8 mouse cellular contexts compared by ENCODE assay signal in genomic region chr2:92024274-92024672, GRCm38 (mm10). TPM values are rescaled to one million over a fixed set of nuclear protein-coding genes. Genes with fewer than 3 reads are reported as not detected.
DNase-seq lines count a peak whose midpoint lies in the region; ATAC-seq and TF ChIP-seq lines count a peak whose summit lies in the region.

Gene Creb3l1, minus strand, starts transcription at chr2:92024502.

- DNase-seq in left cerebral cortex, postnatal 14 days (ENCODE audit: low spot score in 2 of 2), result peak; percentile 51 to 56
- no peak for DNase-seq in left cerebral cortex, adult 11 months (ENCODE audit: low spot score)
- peak; percentile 28 to 40 for DNase-seq in cerebellum, postnatal 4 days (ENCODE audit: low spot score in 2 of 2)
- DNase-seq in gastrocnemius, postnatal 4 days (ENCODE audit: low spot score in 2 of 2), result peak; percentile 55 to 78
- DNase-seq in intestine, embryonic 14.5 days (ENCODE audit: low spot score), result peak; percentile 86
- peak; percentile 89 for DNase-seq in limb, embryonic 14.5 days (ENCODE audit: low spot score)
- DNase-seq in urinary bladder, postnatal 14 days (ENCODE audit: low spot score), result peak; percentile 82

- ATAC-seq in intestine, embryonic 14.5 days (replicated peaks; ENCODE audit: low FRiP score, low TSS enrichment, low read depth), result peak; percentile 32; the same call in 1 of the 2 replicates
- ATAC-seq in limb, embryonic 14.5 days (ENCODE audit: low FRiP score, low read depth), result peak; percentile 58
- ATAC-seq in midbrain, embryonic 15.5 days (replicated peaks), result peak; percentile 56; the same call in 1 of the 2 replicates

- no peaks in the 10 kb centered on the region for H3K36me3 ChIP-seq in intestine, embryonic 14.5 days (ENCODE audit: control insufficient read depth, insufficient read depth, low read length)
- H3K36me3 ChIP-seq in limb, embryonic 14.5 days (ENCODE audit: control insufficient read depth, insufficient read depth, low read length), result no peaks in the 10 kb centered on the region
- no peaks in the 10 kb centered on the region for H3K36me3 ChIP-seq in midbrain, embryonic 15.5 days (replicated peaks)

- peak within 1 kb of the TSS; percentile 62 for H3K9ac ChIP-seq in intestine, embryonic 14.5 days (ENCODE audit: low read length)
- peak within 1 kb of the TSS; percentile 66 for H3K9ac ChIP-seq in limb, embryonic 14.5 days (ENCODE audit: low read depth, low read length, severe bottlenecking)
- H3K9ac ChIP-seq in midbrain, embryonic 15.5 days, result peak within 1 kb of the TSS; percentile 53

- H3K27me3 ChIP-seq in intestine, embryonic 14.5 days (replicated peaks; ENCODE audit: control insufficient read depth, insufficient read depth, low read length), result no peaks in the 10 kb centered on the region
- no peaks in the 10 kb centered on the region; the same call in 1 of the 2 replicates for H3K27me3 ChIP-seq in limb, embryonic 14.5 days (ENCODE audit: control insufficient read depth, insufficient read depth, low read length)
- peaks cover 14% of the 10 kb centered on the region for H3K27me3 ChIP-seq in midbrain, embryonic 15.5 days (replicated peaks)

- TF ChIP-seq POLR2A in limb, embryonic 14.5 days (IDR thresholded peaks at IDR 0.05; ENCODE audit: borderline replicate concordance, extremely low read depth, insufficient read depth, insufficient read length), result no peak

- peak within 1 kb of the TSS; percentile 87 for H3K4me2 ChIP-seq in intestine, embryonic 14.5 days (ENCODE audit: low read length)
- H3K4me2 ChIP-seq in limb, embryonic 14.5 days (replicated peaks; ENCODE audit: low read depth, low read length, severe bottlenecking), result peak within 1 kb of the TSS; percentile 95
- H3K4me2 ChIP-seq in midbrain, embryonic 15.5 days, result peak within 1 kb of the TSS; percentile 99

- peak within 1 kb of the TSS; percentile 61 for H3K27ac ChIP-seq in intestine, embryonic 14.5 days (ENCODE audit: low read depth)
- H3K27ac ChIP-seq in limb, embryonic 14.5 days (replicated peaks; ENCODE audit: low read depth, low read length), result peak within 1 kb of the TSS; percentile 61
- no peak within 1 kb of the TSS for H3K27ac ChIP-seq in midbrain, embryonic 15.5 days

- H3K4me1 ChIP-seq in intestine, embryonic 14.5 days (replicated peaks; ENCODE audit: control insufficient read depth, insufficient read depth, low read length), result peaks cover 29% of the 10 kb centered on the region
- H3K4me1 ChIP-seq in limb, embryonic 14.5 days (ENCODE audit: control insufficient read depth, insufficient read depth, low read length), result peaks cover 21% of the 10 kb centered on the region
- H3K4me1 ChIP-seq in midbrain, embryonic 15.5 days, result peaks cover 13% of the 10 kb centered on the region

- no peaks in the 10 kb centered on the region for H3K9me3 ChIP-seq in intestine, embryonic 14.5 days (ENCODE audit: control insufficient read depth, low read length)
- H3K9me3 ChIP-seq in limb, embryonic 14.5 days (ENCODE audit: control insufficient read depth, low read length), result no peaks in the 10 kb centered on the region
- no peaks in the 10 kb centered on the region for H3K9me3 ChIP-seq in midbrain, embryonic 15.5 days

- intact Hi-C loops in left cerebral cortex, postnatal 14 days (cut with DNase I), result no loop called here

- 1% methylated on average over 25 of the region's 27 CpGs for WGBS in intestine, embryonic 14.5 days
- WGBS in limb, embryonic 14.5 days, result 0% methylated on average over 18 of the region's 27 CpGs
- under 1% methylated on average over 27 of the region's 27 CpGs for WGBS in midbrain, embryonic 15.5 days

- peak within 1 kb of the TSS; percentile 66 for H3K4me3 ChIP-seq in intestine, embryonic 14.5 days (ENCODE audit: low read depth, low read length)
- peak within 1 kb of the TSS; percentile 73 for H3K4me3 ChIP-seq in limb, embryonic 14.5 days (replicated peaks; ENCODE audit: low read length)
- H3K4me3 ChIP-seq in midbrain, embryonic 15.5 days, result peak within 1 kb of the TSS; percentile 52

RNA-seq across cellular contexts. Expression of gene Creb3l1, which starts in this region (rescaled TPM):
- 1 to 10 TPM; 3.9 to 6.0 TPM for total RNA-seq in left cerebral cortex, postnatal 14 days (2021)
- total RNA-seq in gastrocnemius, postnatal 4 days (2021), result 10 to 100 TPM; 44.8 to 59.4 TPM
- polyA plus RNA-seq in intestine, embryonic 14.5 days (2014; fragmentation: Nextera tagmentation; extraction: Ambion mirVana), result 21.2 and 24.1 TPM in 2 replicates
- 28.5 and 35.0 TPM in 2 replicates for polyA plus RNA-seq in limb, embryonic 14.5 days (2012; rRNA removed)
- polyA plus RNA-seq in limb, embryonic 14.5 days (2014; fragmentation: Nextera tagmentation; extraction: Ambion mirVana), result 31.3 and 37.5 TPM in 2 replicates
- 1.6 TPM in 2 replicates for polyA plus RNA-seq in midbrain, embryonic 15.5 days (2015; fragmentation: Nextera tagmentation; extraction: Ambion mirVana)

Comparison
In these comparisons a context has a peak if more than half of its experiments do, and no peak if none do; other contexts are left out.
1. RNA of gene Creb3l1 (total RNA-seq): 44.8 to 59.4 TPM in gastrocnemius, postnatal 4 days; 3.9 to 6.0 TPM in left cerebral cortex, postnatal 14 days; every median in the first group is over 4 times any median in the second.
2. Peak in every context shown above with its lines, with median percentiles within 50 percentile points of each other: ATAC-seq, H3K4me2 ChIP-seq, H3K4me3 ChIP-seq and H3K9ac ChIP-seq.